Mouse (Mus musculus): ENCODE measurements around the gene Cyb5d2.

GRCm38 (mm10) chr11:72842731-72843130 lies 46.8 kb upstream of the Cyb5d2 start:
- TF ChIP-seq CTCF (IDR thresholded peaks at IDR 0.05; ENCODE audit: extremely low read depth, insufficient read depth, low read length) (no peak), POLR2A (IDR thresholded peaks at IDR 0.05; ENCODE audit: extremely low read depth, insufficient read depth, low read length) (no peak)
